Mouse (Mus musculus): ENCODE data around the gene Rhox13. TPM values are rescaled to one million over a fixed set of nuclear protein-coding genes. Genes with fewer than 3 reads are reported as not detected.

The Rhox13 gene
- polyA plus RNA-seq (2015; fragmentation: Nextera tagmentation; extraction: Ambion mirVana): not detected in 2 replicates

- H3K27ac ChIP-seq (ENCODE audit: low read length): no peak within 1 kb of the TSS
- no peaks in the 10 kb centered on the region for H3K27me3 ChIP-seq (ENCODE audit: insufficient read depth, low read length)
- H3K4me2 ChIP-seq (replicated peaks; ENCODE audit: low read depth, low read length): no peak within 1 kb of the TSS
- 98% methylated on average over 20 of the region's 20 CpGs for WGBS
- H3K36me3 ChIP-seq (ENCODE audit: insufficient read depth, low read length): no peaks in the 10 kb centered on the region
- peaks cover 17% of the 10 kb centered on the region; the same call in 1 of the 2 replicates for H3K9me3 ChIP-seq (ENCODE audit: low read length)
- no peak within 1 kb of the TSS for H3K4me3 ChIP-seq (ENCODE audit: low read length)
- no peak for ATAC-seq (ENCODE audit: low FRiP score, low TSS enrichment)
- H3K9ac ChIP-seq (replicated peaks; ENCODE audit: low read length): no peak within 1 kb of the TSS
- no peaks in the 10 kb centered on the region for H3K4me1 ChIP-seq (ENCODE audit: insufficient read depth, low read length)
Observed at GRCm38 (mm10) chrX:38120982-38121381, at the start of gene Rhox13. Rhox13 (plus strand) TSS chrX:38121219.

GRCm38 (mm10) chrX:38084226-38084625, 36.8 kb upstream of the Rhox13 start:
- WGBS: 27% methylated on average over 12 of the region's 12 CpGs
- Histone ChIP-seq H3K4me1 (ENCODE audit: insufficient read depth, low read length) (no peaks in the 10 kb centered on the region), H3K9ac (replicated peaks; ENCODE audit: low read length) (no peak overlapping the region), H3K4me2 (replicated peaks; ENCODE audit: low read depth, low read length) (no peak overlapping the region), H3K4me3 (ENCODE audit: low read length) (no peak overlapping the region), H3K27ac (ENCODE audit: low read length) (no peak overlapping the region), H3K36me3 (ENCODE audit: insufficient read depth, low read length) (no peaks in the 10 kb centered on the region), H3K27me3 (ENCODE audit: insufficient read depth, low read length) (no peaks in the 10 kb centered on the region), H3K9me3 (ENCODE audit: low read length) (no peaks in the 10 kb centered on the region)
- no peak for ATAC-seq (ENCODE audit: low FRiP score, low TSS enrichment)

GRCm38 (mm10) chrX:38085041-38085440, 36.0 kb upstream of the Rhox13 start, which contains the start of gene Rhox11:
Rhox11 (minus strand) TSS chrX:38085141.
- no peak within 1 kb of the TSS for H3K4me3 ChIP-seq (ENCODE audit: low read length)
- no peaks in the 10 kb centered on the region for H3K9me3 ChIP-seq (ENCODE audit: low read length)
- no peak within 1 kb of the TSS for H3K9ac ChIP-seq (replicated peaks; ENCODE audit: low read length)
- H3K4me1 ChIP-seq (ENCODE audit: insufficient read depth, low read length): no peaks in the 10 kb centered on the region
- 88% methylated on average over 9 of the region's 9 CpGs for WGBS
- H3K27ac ChIP-seq (ENCODE audit: low read length): no peak within 1 kb of the TSS
- no peaks in the 10 kb centered on the region for H3K27me3 ChIP-seq (ENCODE audit: insufficient read depth, low read length)
- H3K4me2 ChIP-seq (replicated peaks; ENCODE audit: low read depth, low read length): no peak within 1 kb of the TSS
- no peaks in the 10 kb centered on the region for H3K36me3 ChIP-seq (ENCODE audit: insufficient read depth, low read length)
- no peak for ATAC-seq (ENCODE audit: low FRiP score, low TSS enrichment)

GRCm38 (mm10) chrX:38110807-38111206, 10.2 kb upstream of the Rhox13 start, which contains the start of gene Rhox12:
Rhox12 (minus strand) TSS chrX:38110907.
- Histone ChIP-seq H3K27me3 (ENCODE audit: insufficient read depth, low read length) (no peaks in the 10 kb centered on the region), H3K27ac (ENCODE audit: low read length) (no peak within 1 kb of the TSS), H3K36me3 (ENCODE audit: insufficient read depth, low read length) (no peaks in the 10 kb centered on the region), H3K4me2 (replicated peaks; ENCODE audit: low read depth, low read length) (no peak within 1 kb of the TSS), H3K9me3 (ENCODE audit: low read length) (no peaks in the 10 kb centered on the region), H3K4me3 (ENCODE audit: low read length) (no peak within 1 kb of the TSS), H3K4me1 (ENCODE audit: insufficient read depth, low read length) (no peaks in the 10 kb centered on the region), H3K9ac (replicated peaks; ENCODE audit: low read length) (no peak within 1 kb of the TSS)
- no peak for ATAC-seq (ENCODE audit: low FRiP score, low TSS enrichment)
- WGBS: 76% methylated on average over 4 of the region's 4 CpGs

- H3K36me3 ChIP-seq (ENCODE audit: insufficient read depth, low read length): no peaks in the 10 kb centered on the region
- H3K9me3 ChIP-seq (ENCODE audit: low read length): peaks cover 17% of the 10 kb centered on the region; the same call in 1 of the 2 replicates
- H3K9ac ChIP-seq (replicated peaks; ENCODE audit: low read length): no peak overlapping the region
- H3K4me2 ChIP-seq (replicated peaks; ENCODE audit: low read depth, low read length): no peak overlapping the region
- WGBS: 85% methylated on average over 31 of the region's 34 CpGs
- no peak overlapping the region for H3K27ac ChIP-seq (ENCODE audit: low read length)
- H3K4me3 ChIP-seq (ENCODE audit: low read length): no peak overlapping the region
- ATAC-seq (ENCODE audit: low FRiP score, low TSS enrichment): no peak
- no peaks in the 10 kb centered on the region for H3K4me1 ChIP-seq (ENCODE audit: insufficient read depth, low read length)
- H3K27me3 ChIP-seq (ENCODE audit: insufficient read depth, low read length): no peaks in the 10 kb centered on the region
Observed at GRCm38 (mm10) chrX:38121478-38121877, 459 bp downstream of the Rhox13 start.

- no peaks in the 10 kb centered on the region for H3K4me1 ChIP-seq (ENCODE audit: insufficient read depth, low read length)
- H3K9ac ChIP-seq (replicated peaks; ENCODE audit: low read length): no peak overlapping the region
- H3K27ac ChIP-seq (ENCODE audit: low read length): no peak overlapping the region
- no peaks in the 10 kb centered on the region for H3K36me3 ChIP-seq (ENCODE audit: insufficient read depth, low read length)
- H3K4me3 ChIP-seq (ENCODE audit: low read length): no peak overlapping the region
- no peak for ATAC-seq (ENCODE audit: low FRiP score, low TSS enrichment)
- no peaks in the 10 kb centered on the region for H3K27me3 ChIP-seq (ENCODE audit: insufficient read depth, low read length)
- no peak overlapping the region for H3K4me2 ChIP-seq (replicated peaks; ENCODE audit: low read depth, low read length)
- WGBS: 50% methylated on average over 1 of the region's 1 CpGs
- H3K9me3 ChIP-seq (ENCODE audit: low read length): no peaks in the 10 kb centered on the region
Observed at GRCm38 (mm10) chrX:38159097-38159496, 38.1 kb downstream of the Rhox13 start.

- H3K4me1 ChIP-seq (ENCODE audit: insufficient read depth, low read length): no peaks in the 10 kb centered on the region
- WGBS: 86% methylated on average over 3 of the region's 3 CpGs
- ATAC-seq (ENCODE audit: low FRiP score, low TSS enrichment): no peak
Observed at GRCm38 (mm10) chrX:38165315-38165714, 44.3 kb downstream of the Rhox13 start.

GRCm38 (mm10) chrX:38166064-38166463, 45.0 kb downstream of the Rhox13 start:
- no peaks in the 10 kb centered on the region for H3K36me3 ChIP-seq (ENCODE audit: insufficient read depth, low read length)
- no peak overlapping the region for H3K4me3 ChIP-seq (ENCODE audit: low read length)
- no peaks in the 10 kb centered on the region for H3K27me3 ChIP-seq (ENCODE audit: insufficient read depth, low read length)
- no peaks in the 10 kb centered on the region for H3K4me1 ChIP-seq (ENCODE audit: insufficient read depth, low read length)
- no peaks in the 10 kb centered on the region for H3K9me3 ChIP-seq (ENCODE audit: low read length)
- no peak overlapping the region for H3K4me2 ChIP-seq (replicated peaks; ENCODE audit: low read depth, low read length)
- WGBS: 71% methylated on average over 9 of the region's 9 CpGs
- H3K27ac ChIP-seq (ENCODE audit: low read length): no peak overlapping the region
- ATAC-seq (ENCODE audit: low FRiP score, low TSS enrichment): no peak
- H3K9ac ChIP-seq (replicated peaks; ENCODE audit: low read length): no peak overlapping the region

More at GRCm38 (mm10) chrX:38165315-38165714, 44.3 kb downstream of the Rhox13 start:
- Histone ChIP-seq H3K27ac (ENCODE audit: low read length) (no peak overlapping the region), H3K36me3 (ENCODE audit: insufficient read depth, low read length) (no peaks in the 10 kb centered on the region), H3K4me3 (ENCODE audit: low read length) (no peak overlapping the region), H3K27me3 (ENCODE audit: insufficient read depth, low read length) (no peaks in the 10 kb centered on the region), H3K9me3 (ENCODE audit: low read length) (no peaks in the 10 kb centered on the region), H3K9ac (replicated peaks; ENCODE audit: low read length) (no peak overlapping the region), H3K4me2 (replicated peaks; ENCODE audit: low read depth, low read length) (no peak overlapping the region)

GRCm38 (mm10) chrX:38166592-38166991, 45.6 kb downstream of the Rhox13 start:
- Histone ChIP-seq H3K4me1 (ENCODE audit: insufficient read depth, low read length) (no peaks in the 10 kb centered on the region), H3K4me3 (ENCODE audit: low read length) (no peak overlapping the region), H3K4me2 (replicated peaks; ENCODE audit: low read depth, low read length) (no peak overlapping the region), H3K9me3 (ENCODE audit: low read length) (no peaks in the 10 kb centered on the region), H3K36me3 (ENCODE audit: insufficient read depth, low read length) (no peaks in the 10 kb centered on the region), H3K27me3 (ENCODE audit: insufficient read depth, low read length) (no peaks in the 10 kb centered on the region), H3K27ac (ENCODE audit: low read length) (no peak overlapping the region), H3K9ac (replicated peaks; ENCODE audit: low read length) (no peak overlapping the region)
- ATAC-seq (ENCODE audit: low FRiP score, low TSS enrichment): no peak
- 76% methylated on average over 4 of the region's 4 CpGs for WGBS

Measured in kidney, embryonic 16.5 days (tissue).